Comparison of ENCODE assay signal across 16 mouse cellular contexts in the genomic region with DNA sequence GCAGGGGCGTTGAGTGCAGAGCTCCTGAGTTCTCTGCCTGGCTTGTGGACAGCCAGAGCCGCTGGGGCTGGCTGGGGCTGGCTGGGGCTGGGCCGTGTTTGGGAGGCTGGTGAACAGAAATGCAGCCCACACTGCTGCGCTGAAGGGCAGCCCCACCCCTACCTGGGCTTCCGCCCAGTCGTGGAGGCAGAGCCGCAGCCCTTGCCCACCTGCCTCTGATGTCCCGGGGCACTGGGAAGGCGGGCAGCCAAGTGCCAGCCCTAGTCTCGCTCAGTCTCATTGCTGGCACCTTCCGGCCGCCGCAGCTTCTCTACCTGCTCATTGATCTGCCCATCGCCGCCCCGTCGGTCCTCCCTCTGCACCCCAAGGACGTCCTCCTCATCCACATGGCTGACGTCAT.
DNase-seq lines count a peak whose midpoint lies in the region; ATAC-seq lines count a peak whose summit lies in the region.
"Had no signal": no experiment of that assay in that cellular context is flagged by ENCODE, and none has a peak within 500 bp of the region (broad histone marks: within the 10 kb centered on the region; RNA-seq: fewer than 3 reads in every experiment).

No protein-coding gene starts in this region.

- H3K4me2 ChIP-seq in heart, embryonic 13.5 days: peak overlapping the region; percentile 61
- H3K4me2 ChIP-seq in kidney, embryonic 16.5 days (replicated peaks; ENCODE audit: low read depth, low read length): no peak overlapping the region
- no peak overlapping the region for H3K4me2 ChIP-seq in intestine, embryonic 15.5 days (replicated peaks)
- H3K4me2 ChIP-seq: limb, embryonic 13.5 days; liver, embryonic 13.5 days; lung, embryonic 14.5 days had no signal

- H3K9me3 ChIP-seq in heart, embryonic 13.5 days: no peaks in the 10 kb centered on the region
- H3K9me3 ChIP-seq in kidney, embryonic 16.5 days (ENCODE audit: low read length): no peaks in the 10 kb centered on the region
- no peaks in the 10 kb centered on the region for H3K9me3 ChIP-seq in intestine, embryonic 15.5 days
- H3K9me3 ChIP-seq: embryonic facial prominence, embryonic 10.5 days; limb, embryonic 13.5 days; liver, embryonic 13.5 days; midbrain, embryonic 10.5 days had no signal

- ATAC-seq in heart, embryonic 13.5 days (ENCODE audit: extremely low read depth, insufficient number of reproducible peaks, low FRiP score, low TSS enrichment): no peak
- no peak for ATAC-seq in kidney, embryonic 16.5 days (ENCODE audit: low FRiP score, low TSS enrichment)
- no peak for ATAC-seq in intestine, embryonic 15.5 days
- ATAC-seq: hindbrain, embryonic 16.5 days had no signal

- peak overlapping the region; percentile 34 for H3K4me3 ChIP-seq in heart, embryonic 13.5 days
- no peak overlapping the region for H3K4me3 ChIP-seq in kidney, embryonic 16.5 days (ENCODE audit: low read length)
- H3K4me3 ChIP-seq in intestine, embryonic 15.5 days (replicated peaks): no peak overlapping the region
- H3K4me3 ChIP-seq: embryonic facial prominence, embryonic 10.5 days; limb, embryonic 13.5 days; liver, embryonic 13.5 days; midbrain, embryonic 10.5 days had no signal

- H3K4me1 ChIP-seq in heart, embryonic 13.5 days: peaks cover 51% of the 10 kb centered on the region
- H3K4me1 ChIP-seq in kidney, embryonic 16.5 days (ENCODE audit: insufficient read depth, low read length): peaks cover 23% of the 10 kb centered on the region
- no peaks in the 10 kb centered on the region for H3K4me1 ChIP-seq in intestine, embryonic 15.5 days (replicated peaks)
- H3K4me1 ChIP-seq: liver, embryonic 13.5 days had no signal

- peak overlapping the region; percentile 82 for H3K9ac ChIP-seq in heart, embryonic 13.5 days
- H3K9ac ChIP-seq in kidney, embryonic 16.5 days (replicated peaks; ENCODE audit: low read length): no peak overlapping the region
- no peak overlapping the region for H3K9ac ChIP-seq in intestine, embryonic 15.5 days
- H3K9ac ChIP-seq: limb, embryonic 13.5 days; liver, embryonic 13.5 days; lung, embryonic 14.5 days had no signal

- 82% methylated on average over 19 of the region's 19 CpGs for WGBS in heart, embryonic 13.5 days
- WGBS in kidney, embryonic 16.5 days: 92% methylated on average over 19 of the region's 19 CpGs
- WGBS in intestine, embryonic 15.5 days: 90% methylated on average over 19 of the region's 19 CpGs

- DNase-seq in heart, adult 18-20 months: no peak
- DNase-seq in kidney, adult 18-20 months: peak; percentile 52
- DNase-seq in kidney, postnatal 25 days: peak; percentile 45 to 77
- DNase-seq in yolk sac, embryonic 10.5 days (ENCODE audit: low spot score): no peak
- DNase-seq: cerebellum, adult 8-10 months; gastrocnemius, postnatal 10 days; liver, embryonic 13.5 days; lung, embryonic 14.5 days; lung, postnatal 36 days had no signal

- H3K27ac ChIP-seq in heart, embryonic 13.5 days (replicated peaks): peak overlapping the region; percentile 96
- no peak overlapping the region for H3K27ac ChIP-seq in kidney, embryonic 16.5 days (ENCODE audit: low read length)
- peak overlapping the region; percentile 27; the same call in 1 of the 2 replicates for H3K27ac ChIP-seq in intestine, embryonic 15.5 days
- H3K27ac ChIP-seq: embryonic facial prominence, embryonic 10.5 days; limb, embryonic 13.5 days; liver, embryonic 13.5 days; midbrain, embryonic 10.5 days had no signal

- H3K36me3 ChIP-seq in heart, embryonic 13.5 days: peaks cover 52% of the 10 kb centered on the region
- H3K36me3 ChIP-seq in kidney, embryonic 16.5 days (ENCODE audit: insufficient read depth, low read length): peaks cover 24% of the 10 kb centered on the region; the same call in 1 of the 2 replicates
- H3K36me3 ChIP-seq in intestine, embryonic 15.5 days: 0 out of 2 replicates have a peak, but pooled peaks cover 8% of the 10 kb centered on the region

- no peaks in the 10 kb centered on the region for H3K27me3 ChIP-seq in heart, embryonic 13.5 days (replicated peaks)
- H3K27me3 ChIP-seq in kidney, embryonic 16.5 days (ENCODE audit: insufficient read depth, low read length): no peaks in the 10 kb centered on the region
- no peaks in the 10 kb centered on the region for H3K27me3 ChIP-seq in intestine, embryonic 15.5 days (replicated peaks)
- H3K27me3 ChIP-seq: liver, embryonic 13.5 days had no signal

Comparison
In these comparisons a context has a peak if more than half of its experiments do, and no peak if none do; other contexts are left out.
1. DNase-seq: peak in kidney, adult 18-20 months (single experiment) and kidney, postnatal 25 days (2 of 2); none in heart, adult 18-20 months (0 of 2) and yolk sac, embryonic 10.5 days (single experiment).